Mouse (Mus musculus) kidney, embryonic 14.5 days (tissue): ENCODE measurements at regions not wholly inside any gene's neighbourhood (a gene's known extent, or its start where the extent isn't known, plus 50 kb on each side); places are given as distances from the start of the nearest gene placed in this dataset.

ENCODE experiments used
- ATAC-seq: fragments of 200-750 bp; cut with Nextera tagmentation; 2 replicates; pipeline ENCODE4 v1.8.0; 2017; ENCODE audit warnings: moderate number of reproducible peaks, mild to moderate bottlenecking, moderate TSS enrichment, moderate library complexity; ENCODE audit not compliant: low FRiP score, low TSS enrichment
- H3K27ac ChIP-seq: fragments of 300-500 bp; sonication (generic); 2 replicates; pipeline ENCODE4 v1.5.1; 2014; ENCODE audit warnings: low read depth, mild to moderate bottlenecking, low read length, moderate library complexity, mixed read lengths
- H3K27me3 ChIP-seq: fragments of 300-500 bp; sonication (generic); 2 replicates; pipeline ENCODE4 v1.6.1; 2014; ENCODE audit warnings: mild to moderate bottlenecking, low read length; ENCODE audit not compliant: control insufficient read depth, insufficient read depth
- H3K36me3 ChIP-seq: fragments of 300-500 bp; sonication (generic); 2 replicates; pipeline ENCODE4 v1.6.1; 2014; ENCODE audit warnings: low read length, mixed read lengths; ENCODE audit not compliant: control insufficient read depth, insufficient read depth
- H3K4me1 ChIP-seq: fragments of 300-500 bp; sonication (generic); 2 replicates; pipeline ENCODE4 v1.6.1; 2014; ENCODE audit warnings: low read length, mixed read lengths; ENCODE audit not compliant: control insufficient read depth, insufficient read depth
- H3K4me2 ChIP-seq: fragments of 300-500 bp; sonication (generic); replicated peaks from 2 replicates; pipeline ENCODE4 v1.6.1; 2014; ENCODE audit warnings: low read depth, mild to moderate bottlenecking, low read length
- H3K4me3 ChIP-seq: fragments of 300-500 bp; sonication (generic); 2 replicates; pipeline ENCODE4 v1.5.1; 2014; ENCODE audit warnings: mild to moderate bottlenecking, low read length
- H3K9ac ChIP-seq: fragments of 300-500 bp; sonication (generic); 2 replicates; pipeline ENCODE4 v1.6.1; 2014; ENCODE audit warnings: low read depth, mild to moderate bottlenecking, low read length, moderate library complexity
- H3K9me3 ChIP-seq: fragments of 300-500 bp; sonication (generic); 2 replicates; pipeline ENCODE4 v1.6.1; 2016; ENCODE audit warnings: low read length; ENCODE audit not compliant: control insufficient read depth
- WGBS: fragments of 180-500 bp; shearing (Covaris S2); extraction: QIAGEN DNeasy Blood & Tissue Kit; methylation state at CpG from one replicate; pipeline ENCODE4 v1.1.7; 2014; 5-methylcytosine and 5-hydroxymethylcytosine counted together

GRCm38 (mm10) chr11:89247991-89248390 lies 54.1 kb downstream of the Nog start:
- Histone ChIP-seq H3K4me3 (no peak overlapping the region), H3K36me3 (no peaks in the 10 kb centered on the region), H3K9ac (no peak overlapping the region), H3K4me2 (no peak overlapping the region), H3K9me3 (no peaks in the 10 kb centered on the region), H3K27ac (no peak overlapping the region), H3K27me3 (no peaks in the 10 kb centered on the region), H3K4me1 (no peaks in the 10 kb centered on the region)
- 95% methylated on average over 2 of the region's 2 CpGs for WGBS
- no peak for ATAC-seq

- Histone ChIP-seq H3K36me3 (no peaks in the 10 kb centered on the region), H3K27ac (no peak overlapping the region), H3K27me3 (no peaks in the 10 kb centered on the region), H3K4me2 (no peak overlapping the region), H3K9me3 (no peaks in the 10 kb centered on the region), H3K4me3 (no peak overlapping the region), H3K4me1 (no peaks in the 10 kb centered on the region), H3K9ac (no peak overlapping the region)
- 22% methylated on average over 3 of the region's 3 CpGs for WGBS
- no peak for ATAC-seq
Observed at GRCm38 (mm10) chr11:89243370-89243769, 58.8 kb downstream of the Nog start.

GRCm38 (mm10) chr11:89242130-89242529 lies 60.0 kb downstream of the Nog start:
- 64% methylated on average over 2 of the region's 2 CpGs for WGBS
- no peak for ATAC-seq

GRCm38 (mm10) chr11:89239891-89240290 lies 62.2 kb downstream of the Nog start:
- H3K9ac ChIP-seq = no peak overlapping the region
- H3K9me3 ChIP-seq = no peaks in the 10 kb centered on the region
- WGBS = 52% methylated on average over 9 of the region's 9 CpGs
- no peak overlapping the region for H3K4me2 ChIP-seq
- no peaks in the 10 kb centered on the region for H3K36me3 ChIP-seq
- H3K4me3 ChIP-seq = no peak overlapping the region
- no peaks in the 10 kb centered on the region for H3K4me1 ChIP-seq
- no peaks in the 10 kb centered on the region for H3K27me3 ChIP-seq
- ATAC-seq = no peak
- no peak overlapping the region for H3K27ac ChIP-seq

More at GRCm38 (mm10) chr11:89242130-89242529, 60.0 kb downstream of the Nog start:
- Histone ChIP-seq H3K4me2 (no peak overlapping the region), H3K36me3 (no peaks in the 10 kb centered on the region), H3K27me3 (no peaks in the 10 kb centered on the region), H3K9ac (no peak overlapping the region), H3K9me3 (no peaks in the 10 kb centered on the region), H3K4me1 (no peaks in the 10 kb centered on the region), H3K4me3 (no peak overlapping the region), H3K27ac (no peak overlapping the region)

GRCm38 (mm10) chr11:89236904-89237303 lies 65.2 kb downstream of the Nog start:
- H3K27me3 ChIP-seq = no peaks in the 10 kb centered on the region
- no peak overlapping the region for H3K27ac ChIP-seq
- H3K4me3 ChIP-seq = no peak overlapping the region
- no peak for ATAC-seq
- no peak overlapping the region for H3K9ac ChIP-seq
- H3K4me2 ChIP-seq = no peak overlapping the region
- WGBS = 94% methylated on average over 3 of the region's 3 CpGs
- no peaks in the 10 kb centered on the region for H3K4me1 ChIP-seq
- H3K9me3 ChIP-seq = no peaks in the 10 kb centered on the region
- H3K36me3 ChIP-seq = no peaks in the 10 kb centered on the region

- H3K27me3 ChIP-seq = no peaks in the 10 kb centered on the region
- H3K27ac ChIP-seq = no peak overlapping the region
- no peaks in the 10 kb centered on the region for H3K36me3 ChIP-seq
- ATAC-seq = no peak
- no peaks in the 10 kb centered on the region for H3K9me3 ChIP-seq
- no peaks in the 10 kb centered on the region for H3K4me1 ChIP-seq
- WGBS = 41% methylated on average over 9 of the region's 9 CpGs
- no peak overlapping the region for H3K4me2 ChIP-seq
- no peak overlapping the region for H3K4me3 ChIP-seq
- H3K9ac ChIP-seq = no peak overlapping the region
Observed at GRCm38 (mm10) chr11:89232884-89233480, 69.2 kb downstream of the Nog start.

GRCm38 (mm10) chr11:89229726-89230125 lies 72.4 kb downstream of the Nog start:
- Histone ChIP-seq H3K36me3 (no peaks in the 10 kb centered on the region), H3K27ac (no peak overlapping the region), H3K4me3 (no peak overlapping the region), H3K4me2 (no peak overlapping the region), H3K9me3 (no peaks in the 10 kb centered on the region), H3K9ac (no peak overlapping the region), H3K27me3 (no peaks in the 10 kb centered on the region), H3K4me1 (no peaks in the 10 kb centered on the region)
- 60% methylated on average over 5 of the region's 5 CpGs for WGBS
- no peak for ATAC-seq

- no peak overlapping the region for H3K9ac ChIP-seq
- WGBS = 88% methylated on average over 5 of the region's 5 CpGs
- H3K4me1 ChIP-seq = peaks cover 4% of the 10 kb centered on the region; the same call in 1 of the 2 replicates
- no peak for ATAC-seq
- H3K9me3 ChIP-seq = no peaks in the 10 kb centered on the region
- no peak overlapping the region for H3K4me2 ChIP-seq
- H3K27me3 ChIP-seq = no peaks in the 10 kb centered on the region
- no peaks in the 10 kb centered on the region for H3K36me3 ChIP-seq
- no peak overlapping the region for H3K27ac ChIP-seq
- no peak overlapping the region for H3K4me3 ChIP-seq
Observed at GRCm38 (mm10) chr11:89213204-89213603, 88.9 kb downstream of the Nog start.

- ATAC-seq = peak; percentile 76
- no peak overlapping the region for H3K27ac ChIP-seq
- no peaks in the 10 kb centered on the region for H3K9me3 ChIP-seq
- H3K36me3 ChIP-seq = no peaks in the 10 kb centered on the region
- H3K4me1 ChIP-seq = peaks cover 4% of the 10 kb centered on the region; the same call in 1 of the 2 replicates
- no peak overlapping the region for H3K4me3 ChIP-seq
- no peak overlapping the region; the same call in 1 of the 2 replicates for H3K4me2 ChIP-seq
- H3K27me3 ChIP-seq = no peaks in the 10 kb centered on the region
- 24% methylated on average over 11 of the region's 11 CpGs for WGBS
- no peak overlapping the region for H3K9ac ChIP-seq
Observed at GRCm38 (mm10) chr11:89209531-89209950, 92.6 kb downstream of the Nog start.
